Mouse (Mus musculus): ENCODE data around the gene Mex3d. TPM values are rescaled to one million over a fixed set of nuclear protein-coding genes. Genes with fewer than 3 reads are reported as not detected.

Mex3d gene
- polyA plus RNA-seq, 1 experiment from 2014 or later = 0.32 TPM

GRCm38 (mm10) chr10:80419419-80419818, 32.0 kb upstream of the Mex3d start:
- H3K27ac ChIP-seq (ENCODE audit: low read length) = peak overlapping the region; percentile 99
- peak overlapping the region; percentile 74 for H3K4me2 ChIP-seq (ENCODE audit: low read depth, low read length)
- H3K9ac ChIP-seq (ENCODE audit: low read depth, low read length) = peak overlapping the region; percentile 55; the same call in 1 of the 2 replicates
- no peaks in the 10 kb centered on the region for H3K27me3 ChIP-seq (ENCODE audit: control insufficient read depth, insufficient read depth, low read depth, low read length)
- 62% methylated on average over 8 of the region's 8 CpGs for WGBS (ENCODE audit: insufficient replicate concordance)
- H3K4me3 ChIP-seq (ENCODE audit: low read depth, low read length) = peak overlapping the region; percentile 23
- ATAC-seq (ENCODE audit: low read depth) = no peak
- H3K9me3 ChIP-seq (replicated peaks; ENCODE audit: control insufficient read depth, low read length) = no peaks in the 10 kb centered on the region
- H3K4me1 ChIP-seq (ENCODE audit: control insufficient read depth, low read depth, low read length) = peaks cover 66% of the 10 kb centered on the region
- peaks cover 63% of the 10 kb centered on the region for H3K36me3 ChIP-seq (ENCODE audit: control insufficient read depth, insufficient read depth)

- H3K9ac ChIP-seq (ENCODE audit: low read depth, low read length) = peak overlapping the region; percentile 19; the same call in 1 of the 2 replicates
- H3K27ac ChIP-seq (ENCODE audit: low read length) = peak overlapping the region; percentile 99
- peaks cover 55% of the 10 kb centered on the region for H3K4me1 ChIP-seq (ENCODE audit: control insufficient read depth, low read depth, low read length)
- no peak for ATAC-seq (ENCODE audit: low read depth)
- no peaks in the 10 kb centered on the region for H3K9me3 ChIP-seq (replicated peaks; ENCODE audit: control insufficient read depth, low read length)
- WGBS (ENCODE audit: insufficient replicate concordance) = 51% methylated on average over 3 of the region's 3 CpGs
- H3K27me3 ChIP-seq (ENCODE audit: control insufficient read depth, insufficient read depth, low read depth, low read length) = no peaks in the 10 kb centered on the region
- peak overlapping the region; percentile 22 for H3K4me2 ChIP-seq (ENCODE audit: low read depth, low read length)
- no peak overlapping the region for H3K4me3 ChIP-seq (ENCODE audit: low read depth, low read length)
- H3K36me3 ChIP-seq (ENCODE audit: control insufficient read depth, insufficient read depth) = peaks cover 73% of the 10 kb centered on the region
These were observed 30.9 kb upstream of the Mex3d start for GRCm38 (mm10) chr10:80418311-80418710.

GRCm38 (mm10) chr10:80417841-80418240, 30.4 kb upstream of the Mex3d start:
- Histone ChIP-seq H3K27ac (ENCODE audit: low read length) (0 out of 2 replicates have a peak overlapping the region, but pooled peaks have one; percentile 15), H3K4me2 (ENCODE audit: low read depth, low read length) (no peak overlapping the region), H3K9me3 (replicated peaks; ENCODE audit: control insufficient read depth, low read length) (no peaks in the 10 kb centered on the region), H3K36me3 (ENCODE audit: control insufficient read depth, insufficient read depth) (peaks cover 78% of the 10 kb centered on the region), H3K4me3 (ENCODE audit: low read depth, low read length) (no peak overlapping the region), H3K27me3 (ENCODE audit: control insufficient read depth, insufficient read depth, low read depth, low read length) (no peaks in the 10 kb centered on the region), H3K4me1 (ENCODE audit: control insufficient read depth, low read depth, low read length) (peaks cover 50% of the 10 kb centered on the region), H3K9ac (ENCODE audit: low read depth, low read length) (no peak overlapping the region)
- 96% methylated on average over 1 of the region's 1 CpGs for WGBS (ENCODE audit: insufficient replicate concordance)
- no peak for ATAC-seq (ENCODE audit: low read depth)

GRCm38 (mm10) chr10:80417371-80417770, 29.9 kb upstream of the Mex3d start:
- Histone ChIP-seq H3K27ac (ENCODE audit: low read length) (no peak overlapping the region), H3K27me3 (ENCODE audit: control insufficient read depth, insufficient read depth, low read depth, low read length) (no peaks in the 10 kb centered on the region), H3K4me3 (ENCODE audit: low read depth, low read length) (no peak overlapping the region), H3K4me2 (ENCODE audit: low read depth, low read length) (no peak overlapping the region), H3K9me3 (replicated peaks; ENCODE audit: control insufficient read depth, low read length) (no peaks in the 10 kb centered on the region), H3K4me1 (ENCODE audit: control insufficient read depth, low read depth, low read length) (peaks cover 45% of the 10 kb centered on the region), H3K36me3 (ENCODE audit: control insufficient read depth, insufficient read depth) (peaks cover 83% of the 10 kb centered on the region), H3K9ac (ENCODE audit: low read depth, low read length) (no peak overlapping the region)
- WGBS (ENCODE audit: insufficient replicate concordance) = 91% methylated on average over 10 of the region's 10 CpGs
- no peak for ATAC-seq (ENCODE audit: low read depth)

- H3K36me3 ChIP-seq (ENCODE audit: control insufficient read depth, insufficient read depth) = peaks cover 93% of the 10 kb centered on the region
- no peak overlapping the region for H3K4me3 ChIP-seq (ENCODE audit: low read depth, low read length)
- 92% methylated on average over 7 of the region's 7 CpGs for WGBS (ENCODE audit: insufficient replicate concordance)
- H3K9ac ChIP-seq (ENCODE audit: low read depth, low read length) = no peak overlapping the region
- H3K27ac ChIP-seq (ENCODE audit: low read length) = no peak overlapping the region
- H3K4me1 ChIP-seq (ENCODE audit: control insufficient read depth, low read depth, low read length) = peaks cover 28% of the 10 kb centered on the region
- H3K27me3 ChIP-seq (ENCODE audit: control insufficient read depth, insufficient read depth, low read depth, low read length) = no peaks in the 10 kb centered on the region
- no peak for ATAC-seq (ENCODE audit: low read depth)
- no peak overlapping the region for H3K4me2 ChIP-seq (ENCODE audit: low read depth, low read length)
- H3K9me3 ChIP-seq (replicated peaks; ENCODE audit: control insufficient read depth, low read length) = no peaks in the 10 kb centered on the region
These were observed 28.1 kb upstream of the Mex3d start for GRCm38 (mm10) chr10:80415566-80415965.

GRCm38 (mm10) chr10:80412656-80413541, 25.4 kb upstream of the Mex3d start:
- Histone ChIP-seq H3K36me3 (ENCODE audit: control insufficient read depth, insufficient read depth) (peaks cover 75% of the 10 kb centered on the region), H3K9me3 (replicated peaks; ENCODE audit: control insufficient read depth, low read length) (no peaks in the 10 kb centered on the region), H3K4me2 (ENCODE audit: low read depth, low read length) (no peak overlapping the region), H3K27ac (ENCODE audit: low read length) (no peak overlapping the region), H3K4me1 (ENCODE audit: control insufficient read depth, low read depth, low read length) (peaks cover 9% of the 10 kb centered on the region), H3K9ac (ENCODE audit: low read depth, low read length) (no peak overlapping the region), H3K4me3 (ENCODE audit: low read depth, low read length) (no peak overlapping the region), H3K27me3 (ENCODE audit: control insufficient read depth, insufficient read depth, low read depth, low read length) (no peaks in the 10 kb centered on the region)
- no peak for ATAC-seq (ENCODE audit: low read depth)
- WGBS (ENCODE audit: insufficient replicate concordance) = 87% methylated on average over 44 of the region's 44 CpGs

- Histone ChIP-seq H3K4me2 (ENCODE audit: low read depth, low read length) (peak overlapping the region; percentile 96; the same call in 1 of the 2 replicates), H3K4me3 (ENCODE audit: low read depth, low read length) (no peak overlapping the region; the same call in 1 of the 2 replicates), H3K9me3 (replicated peaks; ENCODE audit: control insufficient read depth, low read length) (no peaks in the 10 kb centered on the region), H3K9ac (ENCODE audit: low read depth, low read length) (peak overlapping the region; percentile 78), H3K27ac (ENCODE audit: low read length) (peak overlapping the region; percentile 86), H3K27me3 (ENCODE audit: control insufficient read depth, insufficient read depth, low read depth, low read length) (no peaks in the 10 kb centered on the region), H3K36me3 (ENCODE audit: control insufficient read depth, insufficient read depth) (peaks cover 38% of the 10 kb centered on the region), H3K4me1 (ENCODE audit: control insufficient read depth, low read depth, low read length) (peaks cover 35% of the 10 kb centered on the region)
- no peak for ATAC-seq (ENCODE audit: low read depth)
- WGBS (ENCODE audit: insufficient replicate concordance) = 41% methylated on average over 4 of the region's 4 CpGs
These were observed 20.5 kb upstream of the Mex3d start for GRCm38 (mm10) chr10:80407924-80408323.

GRCm38 (mm10) chr10:80406684-80407501, 19.4 kb upstream of the Mex3d start, which contains the start of gene Uqcr11:
Uqcr11 (minus strand) TSS chr10:80406830.
- H3K9me3 ChIP-seq (replicated peaks; ENCODE audit: control insufficient read depth, low read length) = no peaks in the 10 kb centered on the region
- H3K4me3 ChIP-seq (ENCODE audit: low read depth, low read length) = peak within 1 kb of the TSS; percentile 79
- peaks cover 35% of the 10 kb centered on the region for H3K4me1 ChIP-seq (ENCODE audit: control insufficient read depth, low read depth, low read length)
- H3K9ac ChIP-seq (ENCODE audit: low read depth, low read length) = peak within 1 kb of the TSS; percentile 78
- ATAC-seq (ENCODE audit: low read depth) = peak; percentile 84
- peak within 1 kb of the TSS; percentile 86 for H3K27ac ChIP-seq (ENCODE audit: low read length)
- H3K27me3 ChIP-seq (ENCODE audit: control insufficient read depth, insufficient read depth, low read depth, low read length) = no peaks in the 10 kb centered on the region
- under 1% methylated on average over 27 of the region's 27 CpGs for WGBS (ENCODE audit: insufficient replicate concordance)
- peak within 1 kb of the TSS; percentile 96 for H3K4me2 ChIP-seq (ENCODE audit: low read depth, low read length)
- H3K36me3 ChIP-seq (ENCODE audit: control insufficient read depth, insufficient read depth) = peaks cover 37% of the 10 kb centered on the region
